Mouse (Mus musculus) retina, postnatal 1 day (tissue): ENCODE measurements at regions not wholly inside any gene's neighbourhood (a gene's known extent, or its start where the extent isn't known, plus 50 kb on each side); places are given as distances from the start of the nearest gene placed in this dataset.
A peak's percentile ranks its signal among the peaks of the same experiment; 100 is the strongest.

ENCODE experiments used
- DNase-seq: peaks from one replicate; pipeline ENCODE4 v3.0.0-alpha.2; 2012

DNA sequence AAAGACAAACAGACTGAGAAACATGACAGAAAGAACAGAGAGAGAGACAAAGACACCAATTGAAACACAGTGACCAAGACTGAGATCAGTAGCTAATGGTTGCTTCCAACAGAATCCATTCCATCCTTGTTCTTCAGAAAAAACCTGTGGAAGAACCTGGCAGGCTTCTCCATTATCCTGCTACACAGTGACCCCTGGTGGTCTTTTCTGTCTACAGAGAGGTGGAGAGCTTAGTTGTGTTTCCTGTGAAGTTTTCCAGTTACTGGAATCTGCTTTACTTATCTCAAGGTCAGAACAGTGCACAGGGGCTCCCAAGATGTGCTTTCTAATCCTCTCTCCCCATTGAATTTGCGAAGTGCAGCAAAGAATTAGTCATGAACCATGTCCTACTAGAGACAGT lies 339.1 kb upstream of the Msl3l2 start:
- peak; percentile 69 for DNase-seq

DNA sequence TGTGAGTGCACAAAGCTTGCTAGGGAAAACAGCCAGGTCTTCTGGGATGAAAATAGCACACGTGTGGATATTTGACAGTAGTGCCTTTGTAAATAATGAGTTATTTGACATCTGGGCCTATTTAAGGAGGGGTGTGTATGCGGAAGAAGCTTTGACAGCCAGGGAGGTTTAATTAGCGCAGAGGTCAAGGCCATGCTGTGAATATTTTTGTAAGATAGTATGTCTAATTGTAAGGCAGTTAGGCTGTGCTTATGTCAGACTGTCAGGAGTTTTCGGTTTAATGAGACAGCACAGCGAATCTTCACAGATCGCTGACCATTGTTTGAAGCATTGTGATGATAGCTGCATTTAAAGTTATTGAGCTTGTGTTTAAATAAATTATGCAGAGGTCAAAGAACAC lies 337.1 kb upstream of the Msl3l2 start:
- DNase-seq = peak; percentile 17

DNA sequence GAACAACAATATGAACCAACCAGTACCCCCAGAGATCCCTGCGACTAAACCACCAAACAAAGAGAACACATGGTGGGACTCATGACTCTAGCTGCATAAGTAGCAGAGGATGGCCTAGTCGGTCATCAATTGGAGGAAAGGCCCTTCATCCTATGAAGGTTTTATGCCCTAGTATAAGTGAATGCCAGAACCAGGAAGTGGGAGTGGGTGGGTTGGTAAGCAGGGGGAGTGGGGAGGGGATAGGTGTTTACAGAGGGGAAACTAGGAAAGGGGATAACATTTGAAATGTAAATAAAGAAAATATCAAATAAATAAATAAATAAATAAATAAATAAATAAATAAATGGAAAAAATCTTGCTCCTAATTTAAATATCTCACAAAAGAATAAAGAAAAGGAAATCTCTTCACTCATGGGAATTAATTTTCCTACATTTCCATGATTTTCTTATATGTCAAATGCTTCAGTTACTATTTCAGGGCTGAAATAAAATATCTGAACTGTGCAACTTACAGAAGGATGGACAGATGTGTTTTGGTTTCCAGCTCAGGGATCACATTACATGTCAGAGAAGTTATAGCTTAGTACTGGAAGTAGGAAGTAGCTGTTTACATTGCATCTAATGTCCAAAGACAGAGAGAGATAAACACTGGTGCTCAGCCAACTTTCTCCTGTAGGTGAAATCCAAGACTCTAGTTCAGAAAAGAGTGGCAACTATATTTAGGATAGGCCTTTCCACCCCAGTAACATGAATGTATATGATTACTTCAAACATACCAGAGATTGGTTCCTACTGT lies 323.8 kb upstream of the Msl3l2 start:
- DNase-seq = no peak

DNA sequence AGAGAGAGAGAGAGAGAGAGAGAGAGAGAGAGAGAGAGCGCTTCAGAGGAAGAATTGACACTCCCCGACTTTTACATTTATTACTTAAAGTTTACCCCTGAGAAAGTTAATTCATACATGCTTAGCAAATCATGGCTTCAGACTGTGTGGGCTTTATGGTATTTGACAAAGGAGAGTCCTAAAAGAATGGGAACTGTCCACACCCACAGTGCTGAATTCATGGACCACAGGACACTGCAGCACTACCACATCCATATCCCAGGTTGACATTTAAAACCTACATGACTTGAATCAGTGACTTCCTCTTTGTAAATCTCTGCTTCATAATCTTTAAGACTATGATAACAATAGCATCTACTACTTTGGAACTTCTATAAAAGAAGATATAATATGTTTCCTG lies 292.8 kb upstream of the Msl3l2 start:
- DNase-seq = peak; percentile 15

DNA sequence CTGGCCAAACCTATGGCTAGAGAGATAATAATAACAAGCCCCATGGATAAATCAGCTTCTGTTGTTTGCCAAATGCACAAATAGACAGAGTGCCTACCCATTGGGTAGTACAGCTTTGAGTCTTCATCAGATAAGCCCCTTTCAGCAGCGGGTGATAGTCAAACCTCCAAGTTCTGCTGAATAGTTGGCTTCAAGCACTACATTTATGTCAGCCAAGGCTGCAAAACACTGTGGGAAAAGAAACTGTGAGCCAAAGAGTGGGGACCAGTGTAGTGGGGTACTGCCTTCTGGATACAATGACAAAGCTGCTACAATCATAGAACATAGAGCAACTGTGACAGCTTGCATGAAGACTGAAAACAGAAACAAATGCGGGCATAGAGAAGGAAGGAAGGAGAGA lies 255.4 kb upstream of the Msl3l2 start:
- no peak for DNase-seq

DNA sequence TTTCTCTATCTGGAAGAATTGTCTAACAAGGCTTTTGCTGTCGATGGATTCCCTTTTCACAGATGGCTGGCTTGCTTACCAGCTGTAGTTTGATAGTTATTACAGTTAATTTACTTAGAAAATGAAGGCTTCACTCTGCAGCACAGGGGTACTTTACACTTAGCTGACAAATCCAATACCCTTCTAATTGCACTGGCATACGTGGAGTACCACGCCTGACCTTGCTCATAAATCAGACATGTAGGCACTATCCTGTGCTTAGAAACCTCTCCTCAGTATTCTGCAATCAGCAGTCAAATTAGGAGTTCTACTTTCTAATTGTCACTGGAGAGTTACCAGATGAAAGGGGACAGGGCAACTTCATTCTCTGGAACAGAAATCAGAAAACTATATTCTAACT lies 214.1 kb upstream of the Msl3l2 start:
- DNase-seq = no peak

DNA sequence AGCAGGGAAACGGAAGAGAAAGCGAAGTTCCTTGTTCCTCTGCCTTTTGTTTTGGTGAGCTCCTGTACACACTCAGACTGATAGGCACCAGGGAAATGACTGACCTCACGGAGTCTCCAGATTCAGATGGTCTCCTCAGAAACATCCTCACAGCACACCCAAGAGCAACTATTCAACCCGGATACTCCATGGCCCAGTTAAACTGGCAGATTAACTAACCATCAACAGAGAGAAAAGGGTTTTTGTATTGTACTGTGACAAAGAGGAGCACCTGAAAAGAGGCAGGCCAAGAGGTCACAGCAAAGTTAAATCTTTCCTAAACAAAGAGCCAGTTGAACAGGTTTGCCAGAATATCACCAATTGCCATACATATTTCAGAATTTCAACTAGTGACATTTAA lies 177.6 kb upstream of the Msl3l2 start:
- no peak for DNase-seq

DNA sequence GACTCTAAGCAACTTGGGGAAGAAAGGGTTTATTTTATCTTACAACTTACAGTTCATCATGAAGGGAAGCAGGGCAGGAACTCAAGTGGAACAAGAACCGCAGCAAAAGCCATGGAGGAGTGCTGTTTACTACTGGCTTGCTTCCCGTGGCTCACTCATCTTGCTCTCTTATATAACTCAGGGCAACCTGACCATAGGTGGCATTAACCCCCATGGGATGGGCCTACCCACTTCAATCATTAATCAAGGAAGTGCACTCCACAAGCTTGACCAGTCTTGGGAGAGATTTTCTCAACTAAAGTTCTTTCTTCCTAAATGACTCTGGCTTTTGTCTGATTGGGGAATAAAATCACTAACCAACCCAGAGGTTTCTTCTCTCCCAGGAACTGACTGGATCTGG lies 172.7 kb upstream of the Msl3l2 start:
- no peak for DNase-seq

DNA sequence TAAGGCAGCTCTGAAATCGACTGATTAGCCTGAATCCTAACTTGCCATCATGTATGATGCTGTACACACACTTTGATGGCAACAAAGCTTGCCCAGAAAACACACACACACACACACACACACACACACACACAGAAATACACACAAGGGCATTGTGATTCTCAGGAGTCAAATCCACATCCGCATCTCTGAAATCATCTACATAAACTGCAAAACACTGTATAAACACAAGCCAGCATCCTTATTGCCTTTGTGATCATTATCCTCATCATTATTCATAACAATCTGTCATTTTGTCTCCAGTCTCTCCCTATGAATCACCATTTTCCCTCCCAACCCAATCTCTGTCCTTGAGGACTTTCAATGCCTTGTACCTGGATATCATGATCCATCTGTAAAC lies 171.3 kb upstream of the Msl3l2 start:
- DNase-seq = no peak

DNA sequence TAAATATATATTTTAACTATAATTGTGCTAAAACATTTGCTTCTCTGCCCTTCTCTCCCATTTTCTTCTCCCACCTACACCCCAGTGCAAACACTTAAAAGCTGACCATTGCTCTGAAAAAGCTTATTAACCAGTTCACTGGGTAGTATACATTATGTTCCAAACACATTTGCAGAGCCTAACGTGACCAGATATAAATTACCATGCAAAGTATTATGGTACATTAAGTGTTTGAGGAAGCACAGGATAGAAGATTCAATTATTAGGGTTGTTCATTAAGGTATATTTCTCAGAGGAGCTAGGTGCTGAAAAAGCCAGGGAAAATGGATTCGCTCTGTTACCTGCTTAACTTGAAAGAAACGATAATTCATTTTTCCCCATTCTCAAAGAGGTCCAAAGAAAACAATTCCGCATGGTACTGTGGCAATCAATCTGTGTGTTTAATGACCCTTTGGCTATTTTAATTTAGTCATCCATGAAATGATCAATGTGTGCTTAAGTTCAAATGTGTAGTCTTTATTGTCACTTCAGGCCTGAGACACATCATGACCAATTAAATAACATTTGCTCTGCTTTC lies 144.0 kb upstream of the Msl3l2 start:
- no peak for DNase-seq
